Mouse (Mus musculus): ENCODE measurements around the gene Hoxb3. TPM values are rescaled to one million over a fixed set of nuclear protein-coding genes. Genes with fewer than 3 reads are reported as not detected.

The Hoxb3 gene
- polyA plus RNA-seq, 1 experiment from 2014 or later = 3.0 TPM

DNA sequence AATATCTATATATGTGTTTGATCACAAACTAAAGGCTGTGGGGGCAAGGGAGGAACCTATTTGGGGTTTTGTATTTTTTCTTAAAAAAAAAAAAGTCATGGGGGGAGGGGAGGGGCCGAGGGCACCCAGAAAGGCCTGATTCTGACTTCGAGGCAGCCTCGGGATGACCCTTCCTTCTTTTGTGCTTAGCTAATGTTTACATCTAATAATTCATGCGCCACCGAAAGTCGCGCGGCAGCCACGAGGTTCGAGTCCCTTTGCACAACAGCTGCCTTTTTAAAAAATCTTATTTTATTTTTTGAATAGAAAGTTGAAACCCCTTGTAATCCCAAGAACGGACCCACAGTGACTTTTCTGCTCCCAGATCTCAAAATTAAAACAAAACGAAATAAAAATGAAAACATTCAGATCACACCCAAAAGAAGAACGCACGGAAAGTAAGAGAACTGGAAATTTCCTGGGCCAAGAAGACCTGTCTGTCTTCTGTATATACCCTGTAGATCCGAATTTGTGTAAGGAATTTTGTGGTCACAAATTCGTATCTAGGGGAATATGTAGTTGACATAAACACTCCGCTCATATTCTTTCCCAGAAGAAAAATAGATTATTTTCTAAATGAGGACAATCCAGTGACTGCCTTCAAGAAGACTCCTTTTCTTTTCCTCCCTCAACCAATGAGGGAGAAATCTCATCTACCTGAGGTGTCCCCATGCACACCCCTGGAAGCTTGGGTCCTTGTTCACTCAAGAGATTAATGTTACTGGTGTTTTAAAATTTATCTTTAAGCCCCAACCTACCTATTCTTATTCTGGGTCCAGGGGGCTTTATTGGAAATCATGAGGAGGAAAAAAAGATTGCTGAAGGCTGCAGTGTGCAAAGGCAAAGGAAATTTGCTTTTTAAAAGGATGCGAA, 6.2 kb upstream of the Hoxb3 start:
- no peak for ATAC-seq (ENCODE audit: borderline replicate concordance, extremely low read depth, low FRiP score, low TSS enrichment)
- peak overlapping the region; percentile 63 for H3K9ac ChIP-seq
- peaks cover 31% of the 10 kb centered on the region for H3K4me1 ChIP-seq
- peak overlapping the region; percentile 99 for H3K27ac ChIP-seq
- 10% methylated on average over 18 of the region's 18 CpGs for WGBS
- H3K4me3 ChIP-seq = peak overlapping the region; percentile 58
- H3K4me2 ChIP-seq = peak overlapping the region; percentile 70
- H3K27me3 ChIP-seq = peaks cover 72% of the 10 kb centered on the region
- H3K9me3 ChIP-seq = no peaks in the 10 kb centered on the region
- H3K36me3 ChIP-seq = no peaks in the 10 kb centered on the region

DNA sequence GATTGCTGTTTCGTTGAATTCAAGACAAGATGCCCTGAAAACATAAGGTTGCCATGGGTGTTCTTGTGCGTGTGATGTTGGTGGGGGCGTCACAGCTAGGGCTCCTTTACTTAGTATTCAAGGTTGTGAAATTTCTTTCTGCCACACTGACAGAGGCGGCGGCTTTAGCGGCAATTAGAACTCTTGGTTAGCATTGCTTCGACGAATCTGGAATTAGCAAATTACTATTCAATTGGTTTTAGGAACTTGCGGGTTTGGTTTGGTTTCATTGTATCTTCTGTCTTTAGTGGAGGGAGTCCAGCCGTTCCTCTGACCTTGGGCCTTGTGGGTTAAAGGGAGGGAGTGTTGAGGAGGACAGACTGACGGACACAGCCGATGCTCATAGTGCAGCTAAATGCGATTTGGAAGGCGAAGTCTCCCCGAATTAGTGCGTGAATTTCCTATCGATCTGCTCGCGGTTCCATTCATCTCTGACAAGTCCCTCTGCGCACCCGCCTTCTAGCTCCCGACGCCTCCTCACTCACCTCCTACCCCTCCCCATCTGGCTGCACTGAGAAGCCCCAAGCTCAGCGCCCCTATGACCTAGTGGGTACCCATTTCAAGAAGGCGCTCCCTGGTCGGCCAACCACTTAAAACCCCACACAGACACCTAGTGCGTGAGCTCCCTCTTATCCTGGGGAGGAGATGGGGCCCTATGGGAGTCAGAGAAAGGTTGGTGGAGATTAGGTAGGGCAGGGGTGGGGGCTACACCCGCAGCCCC, 5.3 kb upstream of the Hoxb3 start, which contains the start of gene Hoxb4:
Gene Hoxb4, plus strand, starts transcription at position 660 of the 760 bp plus-strand sequence.
- Histone ChIP-seq H3K27ac (peak within 1 kb of the TSS; percentile 99), H3K4me2 (peak within 1 kb of the TSS; percentile 70), H3K9ac (peak within 1 kb of the TSS; percentile 77), H3K4me3 (peak within 1 kb of the TSS; percentile 58), H3K27me3 (peaks cover 71% of the 10 kb centered on the region), H3K4me1 (peaks cover 28% of the 10 kb centered on the region; the same call in 1 of the 2 replicates), H3K36me3 (no peaks in the 10 kb centered on the region), H3K9me3 (no peaks in the 10 kb centered on the region)
- WGBS = 3% methylated on average over 28 of the region's 28 CpGs
- peak; percentile 4; the same call in 1 of the 2 replicates for ATAC-seq (ENCODE audit: borderline replicate concordance, extremely low read depth, low FRiP score, low TSS enrichment)

- peaks cover 65% of the 10 kb centered on the region for H3K27me3 ChIP-seq
- under 1% methylated on average over 34 of the region's 45 CpGs for WGBS
- H3K36me3 ChIP-seq = no peaks in the 10 kb centered on the region
- H3K4me3 ChIP-seq = peak overlapping the region; percentile 58
- H3K9ac ChIP-seq = peak overlapping the region; percentile 77
- peak; percentile 73 for ATAC-seq (ENCODE audit: borderline replicate concordance, extremely low read depth, low FRiP score, low TSS enrichment)
- peaks cover 21% of the 10 kb centered on the region; the same call in 1 of the 2 replicates for H3K4me1 ChIP-seq
- H3K27ac ChIP-seq = peak overlapping the region; percentile 99
- peak overlapping the region; percentile 70 for H3K4me2 ChIP-seq
- no peaks in the 10 kb centered on the region for H3K9me3 ChIP-seq
Measured at GRCm38 (mm10) chr11:96318368-96319070, 4.6 kb upstream of the Hoxb3 start.

DNA sequence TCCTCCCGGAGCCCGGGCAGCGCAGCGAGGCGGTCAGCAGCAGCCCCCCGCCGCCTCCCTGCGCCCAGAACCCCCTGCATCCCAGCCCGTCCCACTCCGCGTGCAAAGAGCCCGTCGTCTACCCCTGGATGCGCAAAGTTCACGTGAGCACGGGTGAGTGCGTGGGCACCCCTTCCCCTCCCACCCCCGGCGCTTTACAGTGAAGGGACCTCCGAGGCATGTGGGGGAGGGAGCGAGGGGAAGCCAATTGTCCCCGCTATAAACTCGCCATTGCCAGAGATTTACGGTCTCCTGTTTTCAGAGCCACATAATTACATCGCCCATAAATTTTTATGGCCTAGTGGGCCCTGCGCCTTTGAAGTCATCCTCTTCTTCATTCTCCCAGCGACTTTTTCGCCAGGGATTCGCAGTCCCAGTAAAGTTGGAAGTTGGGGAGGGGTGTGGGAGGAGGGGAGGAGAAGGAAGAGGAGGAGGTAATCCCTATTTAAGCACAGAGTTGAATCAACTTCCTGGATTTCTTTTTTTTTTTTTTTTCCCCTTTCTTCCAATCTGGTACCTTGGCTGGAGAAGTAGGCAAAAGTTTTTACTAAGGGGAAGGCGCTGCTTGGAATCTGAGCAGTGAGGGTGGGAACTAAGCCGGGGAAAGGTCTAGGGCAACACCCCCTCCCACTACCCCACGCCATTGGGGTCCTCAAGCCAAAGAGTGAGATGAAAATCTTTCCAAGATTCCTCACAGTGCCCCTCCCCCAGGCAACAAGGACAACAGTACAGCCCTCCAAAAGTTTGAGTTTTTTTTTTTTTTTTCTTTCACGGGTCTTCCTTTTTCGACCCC, 3.8 kb upstream of the Hoxb3 start:
- Histone ChIP-seq H3K27me3 (peaks cover 62% of the 10 kb centered on the region), H3K36me3 (no peaks in the 10 kb centered on the region), H3K9ac (peak overlapping the region; percentile 77), H3K4me2 (peak overlapping the region; percentile 70), H3K9me3 (no peaks in the 10 kb centered on the region), H3K4me1 (peaks cover 18% of the 10 kb centered on the region; the same call in 1 of the 2 replicates), H3K27ac (peak overlapping the region; percentile 99), H3K4me3 (peak overlapping the region; percentile 58)
- ATAC-seq (ENCODE audit: borderline replicate concordance, extremely low read depth, low FRiP score, low TSS enrichment) = peak; percentile 72
- under 1% methylated on average over 26 of the region's 34 CpGs for whole genome bisulfite sequencing

- ATAC-seq (ENCODE audit: borderline replicate concordance, extremely low read depth, low FRiP score, low TSS enrichment) = no peak; the same call in 1 of the 2 replicates
- H3K4me1 ChIP-seq = peaks cover 17% of the 10 kb centered on the region; the same call in 1 of the 2 replicates
- H3K4me3 ChIP-seq = peak overlapping the region; percentile 58
- peaks cover 60% of the 10 kb centered on the region for H3K27me3 ChIP-seq
- peak overlapping the region; percentile 99 for H3K27ac ChIP-seq
- H3K9me3 ChIP-seq = no peaks in the 10 kb centered on the region
- WGBS = under 1% methylated on average over 29 of the region's 29 CpGs
- no peaks in the 10 kb centered on the region for H3K36me3 ChIP-seq
- peak overlapping the region; percentile 77 for H3K9ac ChIP-seq
- H3K4me2 ChIP-seq = peak overlapping the region; percentile 70
Measured at GRCm38 (mm10) chr11:96319910-96320309, 3.2 kb upstream of the Hoxb3 start.

GRCm38 (mm10) chr11:96320688-96321087, 2.4 kb upstream of the Hoxb3 start:
- Histone ChIP-seq H3K9me3 (no peaks in the 10 kb centered on the region), H3K9ac (peak overlapping the region; percentile 77), H3K4me3 (peak overlapping the region; percentile 58), H3K4me1 (peaks cover 16% of the 10 kb centered on the region; the same call in 1 of the 2 replicates), H3K36me3 (no peaks in the 10 kb centered on the region), H3K27ac (peak overlapping the region; percentile 99), H3K27me3 (peaks cover 60% of the 10 kb centered on the region), H3K4me2 (peak overlapping the region; percentile 70)
- ATAC-seq (ENCODE audit: borderline replicate concordance, extremely low read depth, low FRiP score, low TSS enrichment) = no peak
- 6% methylated on average over 17 of the region's 17 CpGs for WGBS

DNA sequence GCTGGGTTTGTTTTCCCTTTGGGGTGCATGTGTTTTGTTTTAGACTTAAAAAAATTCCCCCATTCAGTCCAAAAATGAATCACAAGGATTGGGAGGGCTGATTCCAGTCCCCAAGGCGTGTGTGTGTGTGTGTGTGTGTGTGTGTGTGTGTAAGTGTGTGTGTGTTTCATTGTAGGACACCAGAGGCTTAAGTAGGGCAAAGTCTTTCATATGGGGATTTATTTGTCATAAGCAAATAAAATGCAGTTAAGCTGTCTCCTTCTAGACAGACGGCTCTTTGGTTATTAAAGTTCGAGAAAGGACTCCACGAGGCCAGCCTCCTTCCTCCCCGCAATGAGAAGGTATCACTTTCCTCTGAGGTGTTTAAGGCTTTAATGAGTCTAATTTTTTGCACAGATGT, 1.3 kb upstream of the Hoxb3 start:
- H3K9me3 ChIP-seq = no peaks in the 10 kb centered on the region
- WGBS = 8% methylated on average over 5 of the region's 5 CpGs
- peak overlapping the region; percentile 59 for H3K9ac ChIP-seq
- H3K27ac ChIP-seq = peak overlapping the region; percentile 99
- H3K27me3 ChIP-seq = peaks cover 60% of the 10 kb centered on the region
- no peaks in the 10 kb centered on the region for H3K36me3 ChIP-seq
- no peak for ATAC-seq (ENCODE audit: borderline replicate concordance, extremely low read depth, low FRiP score, low TSS enrichment)
- peak overlapping the region; percentile 70 for H3K4me2 ChIP-seq
- peak overlapping the region; percentile 58 for H3K4me3 ChIP-seq
- peaks cover 7% of the 10 kb centered on the region; the same call in 1 of the 2 replicates for H3K4me1 ChIP-seq

GRCm38 (mm10) chr11:96322738-96323137, 388 bp upstream of the Hoxb3 start:
- H3K4me2 ChIP-seq = peak overlapping the region; percentile 70
- H3K36me3 ChIP-seq = no peaks in the 10 kb centered on the region
- H3K4me1 ChIP-seq = 0 out of 2 replicates have a peak, but pooled peaks cover 7% of the 10 kb centered on the region
- no peak for ATAC-seq (ENCODE audit: borderline replicate concordance, extremely low read depth, low FRiP score, low TSS enrichment)
- 12% methylated on average over 6 of the region's 6 CpGs for WGBS
- H3K9ac ChIP-seq = peak overlapping the region; percentile 59
- peak overlapping the region; percentile 58 for H3K4me3 ChIP-seq
- peaks cover 63% of the 10 kb centered on the region for H3K27me3 ChIP-seq
- H3K27ac ChIP-seq = peak overlapping the region; percentile 99
- H3K9me3 ChIP-seq = no peaks in the 10 kb centered on the region

- Histone ChIP-seq H3K36me3 (no peaks in the 10 kb centered on the region), H3K27me3 (peaks cover 60% of the 10 kb centered on the region), H3K9ac (peak overlapping the region; percentile 59), H3K4me1 (peaks cover 8% of the 10 kb centered on the region; the same call in 1 of the 2 replicates), H3K9me3 (no peaks in the 10 kb centered on the region), H3K4me3 (peak overlapping the region; percentile 58), H3K27ac (peak overlapping the region; percentile 99), H3K4me2 (peak overlapping the region; percentile 70)
- no peak for ATAC-seq (ENCODE audit: borderline replicate concordance, extremely low read depth, low FRiP score, low TSS enrichment)
- WGBS = 10% methylated on average over 5 of the region's 5 CpGs
Measured at GRCm38 (mm10) chr11:96324125-96324524, 999 bp downstream of the Hoxb3 start.

GRCm38 (mm10) chr11:96324965-96325364, 1.8 kb downstream of the Hoxb3 start:
- H3K27ac ChIP-seq = peak overlapping the region; percentile 99
- peaks cover 58% of the 10 kb centered on the region for H3K27me3 ChIP-seq
- no peaks in the 10 kb centered on the region for H3K9me3 ChIP-seq
- peak overlapping the region; percentile 59 for H3K9ac ChIP-seq
- no peaks in the 10 kb centered on the region for H3K36me3 ChIP-seq
- H3K4me2 ChIP-seq = peak overlapping the region; percentile 70
- 14% methylated on average over 8 of the region's 8 CpGs for WGBS
- ATAC-seq (ENCODE audit: borderline replicate concordance, extremely low read depth, low FRiP score, low TSS enrichment) = no peak
- peaks cover 13% of the 10 kb centered on the region for H3K4me1 ChIP-seq
- H3K4me3 ChIP-seq = peak overlapping the region; percentile 58

Data from lung, embryonic 15.5 days (tissue).